Mouse (Mus musculus): Measurements from ENCODE around the gene Gzmd. TPM values are rescaled to one million over a fixed set of nuclear protein-coding genes. Genes with fewer than 3 reads are reported as not detected.

Gzmd gene
- polyA plus RNA-seq, 1 experiment from 2014 or later, result not detected

Small RNAs within 50 kb of the gene (microRNA-seq; reads per million reads assigned to microRNA genes)
- not detected for gene Mir6949

Other genes with a start within 250 kb of the Gzmd start
- 0.29 and 0.32 TPM in 2 replicates for gene Cbln3, start 248.2 kb downstream of the Gzmd start, polyA plus RNA-seq (2015; fragmentation: Nextera tagmentation; extraction: Ambion mirVana)
- 10.1 and 10.4 TPM in 2 replicates for gene Khnyn, start 247.7 kb downstream of the Gzmd start, polyA plus RNA-seq (2015; fragmentation: Nextera tagmentation; extraction: Ambion mirVana)
- 106 and 112 TPM in 2 replicates for gene Sdr39u1, start 232.3 kb downstream of the Gzmd start, polyA plus RNA-seq (2015; fragmentation: Nextera tagmentation; extraction: Ambion mirVana)
- not detected in 2 replicates for gene Cma1, start 187.9 kb downstream of the Gzmd start, polyA plus RNA-seq (2015; fragmentation: Nextera tagmentation; extraction: Ambion mirVana)
- gene Cma2, start 181.6 kb downstream of the Gzmd start, polyA plus RNA-seq (2015; fragmentation: Nextera tagmentation; extraction: Ambion mirVana), result not detected in 2 replicates
- not detected in 2 replicates for gene Mcpt1, start 114.6 kb downstream of the Gzmd start, polyA plus RNA-seq (2015; fragmentation: Nextera tagmentation; extraction: Ambion mirVana)
- not detected in 2 replicates for gene Mcpt9, start 102.1 kb downstream of the Gzmd start, polyA plus RNA-seq (2015; fragmentation: Nextera tagmentation; extraction: Ambion mirVana)
- gene Mcpt2, start 90.6 kb downstream of the Gzmd start, polyA plus RNA-seq (2015; fragmentation: Nextera tagmentation; extraction: Ambion mirVana), result not detected in 2 replicates
- not detected in 2 replicates for gene Mcpt4, start 70.3 kb downstream of the Gzmd start, polyA plus RNA-seq (2015; fragmentation: Nextera tagmentation; extraction: Ambion mirVana)
- gene Mcpt8, start 47.3 kb downstream of the Gzmd start, polyA plus RNA-seq (2015; fragmentation: Nextera tagmentation; extraction: Ambion mirVana), result 0.18 and 0.23 TPM in 2 replicates
- not detected in 2 replicates for gene Ctsg, start 30.0 kb downstream of the Gzmd start, polyA plus RNA-seq (2015; fragmentation: Nextera tagmentation; extraction: Ambion mirVana)
- gene Gzme, start 12.0 kb downstream of the Gzmd start, polyA plus RNA-seq (2015; fragmentation: Nextera tagmentation; extraction: Ambion mirVana), result not detected in 2 replicates
- not detected in 2 replicates for gene Gzmg, start 27.0 kb upstream of the Gzmd start, polyA plus RNA-seq (2015; fragmentation: Nextera tagmentation; extraction: Ambion mirVana)
- gene Gzmn, start 42.0 kb upstream of the Gzmd start, polyA plus RNA-seq (2015; fragmentation: Nextera tagmentation; extraction: Ambion mirVana), result not detected in 2 replicates
- gene Gzmf, start 78.8 kb upstream of the Gzmd start, polyA plus RNA-seq (2015; fragmentation: Nextera tagmentation; extraction: Ambion mirVana), result not detected in 2 replicates
- gene Gzmc, start 102.0 kb upstream of the Gzmd start, polyA plus RNA-seq (2015; fragmentation: Nextera tagmentation; extraction: Ambion mirVana), result not detected in 2 replicates
- gene Gzmb, start 129.7 kb upstream of the Gzmd start, polyA plus RNA-seq (2015; fragmentation: Nextera tagmentation; extraction: Ambion mirVana), result not detected in 2 replicates
- gene Atp12a, start 232.5 kb upstream of the Gzmd start, polyA plus RNA-seq (2015; fragmentation: Nextera tagmentation; extraction: Ambion mirVana), result 0.14 and 0.15 TPM in 2 replicates

Measured in forebrain, embryonic 15.5 days (tissue).